Mouse (Mus musculus) frontal cortex, postnatal 14 days (tissue): ENCODE measurements around the gene Cxcl2.

Source experiments
- DNase-seq, 2 experiments: peaks; one replicate each; pipeline ENCODE4 v3.0.0; 2022; ENCODE audit warnings: low spot score in 2 of 2

Cxcl2 gene

GRCm38 (mm10) chr5:90894231-90894630, 9.4 kb upstream of the Cxcl2 start:
- no peak for DNase-seq

DNA sequence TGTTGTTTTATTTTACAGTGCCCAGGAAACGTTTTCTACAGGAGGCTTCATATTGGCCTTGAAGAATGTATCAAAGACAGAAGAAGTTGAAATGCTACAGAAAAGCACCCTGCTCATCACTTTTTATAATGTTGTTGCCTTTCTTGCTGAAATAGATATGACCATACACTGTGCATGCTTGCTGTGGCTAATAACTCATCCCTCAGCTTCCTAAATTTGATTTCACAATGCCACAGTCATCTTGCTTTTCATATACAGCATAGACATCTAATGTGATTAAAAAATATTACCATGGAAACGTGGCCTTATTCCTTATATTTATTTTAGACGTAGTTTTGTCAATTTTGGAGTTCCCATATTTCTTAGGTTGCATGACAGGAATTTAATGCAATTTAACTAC, 6.2 kb upstream of the Cxcl2 start:
- DNase-seq, result no peak

- no peak for DNase-seq
Observed at GRCm38 (mm10) chr5:90899308-90899707, 4.4 kb upstream of the Cxcl2 start.

GRCm38 (mm10) chr5:90900147-90900546, 3.5 kb upstream of the Cxcl2 start:
- no peak for DNase-seq

GRCm38 (mm10) chr5:90900688-90901087, 3.0 kb upstream of the Cxcl2 start:
- DNase-seq, result no peak

GRCm38 (mm10) chr5:90902380-90903260, 1.1 kb upstream of the Cxcl2 start:
- no peak for DNase-seq

DNA sequence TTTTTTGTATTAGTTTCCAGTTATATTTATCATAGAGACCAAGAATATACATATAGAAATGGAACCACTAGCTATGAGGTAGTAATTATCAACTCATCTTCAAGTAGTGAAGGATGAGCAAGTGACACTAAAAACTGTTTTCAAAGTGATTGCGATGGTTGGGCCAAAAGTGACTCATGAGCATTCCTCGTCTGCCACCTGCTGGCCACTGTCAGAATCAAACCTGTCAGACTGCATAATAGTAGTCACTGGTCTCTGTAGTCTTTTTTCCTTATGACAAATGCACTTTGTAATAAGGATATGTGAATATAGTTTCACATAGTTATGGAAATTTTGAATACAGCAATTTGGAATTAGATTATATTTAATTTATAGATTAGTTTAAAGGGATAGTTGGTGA, 5.3 kb downstream of the Cxcl2 start:
- peak in 1 of 2 experiments; percentile 66 for DNase-seq

DNA sequence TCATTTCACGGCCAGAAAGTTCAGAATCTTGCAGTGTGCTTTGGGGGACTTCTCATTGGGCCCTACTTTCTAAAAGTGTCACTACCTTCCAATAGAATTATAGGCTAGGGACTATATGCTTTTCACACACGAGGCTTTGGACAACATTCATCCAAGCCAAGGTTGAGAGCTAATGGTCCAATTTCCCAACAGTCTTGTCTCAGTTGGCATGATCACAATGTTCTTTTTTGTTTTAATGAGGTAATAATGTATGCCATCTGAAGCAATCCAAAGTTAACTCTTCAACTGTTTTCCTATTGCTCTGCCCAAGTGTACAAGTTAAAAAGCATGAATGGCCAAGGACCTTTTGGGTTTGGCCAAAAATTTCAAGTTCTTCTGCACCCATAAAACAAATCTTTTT, 15.8 kb downstream of the Cxcl2 start:
- no peak for DNase-seq

GRCm38 (mm10) chr5:90922958-90923357, 19.3 kb downstream of the Cxcl2 start:
- DNase-seq, result no peak

DNA sequence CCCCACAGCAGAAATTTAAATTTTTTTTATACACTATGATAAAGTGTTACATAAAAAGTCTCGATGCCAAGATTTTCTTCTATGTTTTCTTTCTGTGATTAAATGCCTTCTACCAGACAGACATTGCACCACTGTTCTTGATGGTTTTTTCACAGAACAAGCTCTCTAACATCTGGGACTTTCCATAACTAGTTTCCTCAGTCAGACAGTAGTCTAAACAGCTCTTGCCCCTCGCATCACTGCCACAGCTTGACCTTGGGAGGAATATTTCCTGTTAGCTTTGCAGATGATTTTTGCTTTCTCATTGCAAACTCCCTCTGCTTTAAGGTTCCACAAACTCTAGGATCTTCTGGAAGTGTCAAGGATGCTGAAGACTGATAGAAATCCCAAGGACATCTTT, 26.9 kb downstream of the Cxcl2 start:
- no peak for DNase-seq

DNA sequence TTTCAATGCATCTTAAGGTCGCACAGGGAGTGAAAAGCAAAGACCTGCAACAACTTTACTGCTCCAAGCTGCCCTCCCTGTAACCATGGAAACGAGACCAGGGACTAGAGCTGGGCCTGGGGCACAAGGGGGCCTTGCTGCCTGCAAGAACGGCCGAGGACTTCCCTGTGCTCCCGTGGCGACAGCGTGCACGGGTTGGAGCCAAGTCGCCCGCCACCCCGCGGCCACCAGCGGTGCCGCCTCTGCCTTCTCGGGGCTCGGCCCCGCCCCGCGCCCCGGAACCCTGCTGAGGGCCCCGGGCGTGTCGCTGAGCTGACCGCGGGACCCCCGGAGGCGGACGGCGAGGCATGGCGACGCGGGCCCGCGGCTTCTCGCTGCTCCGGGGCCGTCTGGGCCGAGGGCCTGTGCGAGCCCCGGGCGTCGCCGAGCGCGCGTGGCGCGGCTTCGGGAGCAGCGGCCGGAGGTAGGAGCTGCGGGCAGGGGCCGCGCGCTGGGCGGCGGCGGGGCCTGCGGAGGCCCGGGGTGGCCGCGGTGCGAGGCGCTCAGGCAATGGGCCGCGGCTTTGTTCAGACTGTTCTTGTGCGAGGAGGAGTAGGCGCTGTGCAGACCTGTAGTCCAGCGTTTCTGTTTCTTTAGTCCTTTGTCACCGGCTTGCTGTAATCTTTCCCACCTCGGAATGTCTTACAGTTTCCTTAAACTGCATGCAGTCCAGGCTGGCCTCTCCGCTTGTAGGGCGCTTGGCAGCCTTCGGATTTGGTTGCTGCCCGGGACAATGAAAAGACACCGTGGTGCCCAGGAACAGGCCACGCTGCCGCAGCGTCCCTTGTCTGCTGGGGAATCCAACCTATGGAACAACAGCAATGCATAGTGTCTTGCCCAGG, 27.5 kb downstream of the Cxcl2 start, which contains the start of gene Mthfd2l:
Gene Mthfd2l (plus strand): TSS at position 147 of the 881 bp plus-strand sequence.
- DNase-seq, result peak; percentile 60 to 75

DNA sequence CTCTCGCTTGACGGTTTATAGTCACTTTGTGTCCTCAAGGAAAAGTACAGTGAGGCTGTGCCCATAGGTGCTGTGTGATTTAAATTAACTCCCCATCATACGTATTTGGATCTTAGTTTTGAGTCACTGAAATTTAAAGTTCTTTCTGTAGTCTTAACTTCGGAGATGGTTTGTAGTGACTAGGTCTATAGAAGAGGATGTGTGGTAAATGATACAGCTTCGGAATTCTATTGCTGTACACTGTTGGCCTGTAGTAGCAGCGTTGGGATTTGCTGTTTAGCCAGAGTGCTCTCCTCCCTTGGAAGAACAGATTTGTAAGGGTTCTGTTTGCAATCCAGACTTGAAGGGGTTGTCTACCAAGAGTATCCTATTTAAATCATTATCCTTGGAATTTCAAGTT, 28.2 kb downstream of the Cxcl2 start:
- no peak for DNase-seq

DNA sequence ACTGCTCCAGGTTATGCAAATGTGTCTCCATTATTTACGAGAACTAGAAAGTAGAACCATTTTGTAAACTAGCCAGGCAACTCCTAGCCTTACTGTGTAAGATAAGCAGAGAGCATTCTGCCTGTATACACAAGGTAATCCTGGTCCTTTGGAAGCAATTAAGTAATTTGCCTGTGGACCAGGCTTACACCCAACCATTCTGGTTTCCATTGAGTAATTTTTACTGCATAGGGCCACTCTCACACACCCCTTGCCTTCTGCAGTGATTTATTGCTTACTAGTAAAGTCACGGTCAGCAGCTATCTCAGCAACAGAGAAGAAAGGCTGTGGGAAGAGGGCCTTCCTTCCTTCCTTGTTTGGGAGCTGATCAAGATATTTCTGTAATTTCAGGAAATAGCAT, 33.0 kb downstream of the Cxcl2 start:
- DNase-seq, result no peak

- no peak for DNase-seq
Observed at GRCm38 (mm10) chr5:90945453-90945852, 41.8 kb downstream of the Cxcl2 start.

DNA sequence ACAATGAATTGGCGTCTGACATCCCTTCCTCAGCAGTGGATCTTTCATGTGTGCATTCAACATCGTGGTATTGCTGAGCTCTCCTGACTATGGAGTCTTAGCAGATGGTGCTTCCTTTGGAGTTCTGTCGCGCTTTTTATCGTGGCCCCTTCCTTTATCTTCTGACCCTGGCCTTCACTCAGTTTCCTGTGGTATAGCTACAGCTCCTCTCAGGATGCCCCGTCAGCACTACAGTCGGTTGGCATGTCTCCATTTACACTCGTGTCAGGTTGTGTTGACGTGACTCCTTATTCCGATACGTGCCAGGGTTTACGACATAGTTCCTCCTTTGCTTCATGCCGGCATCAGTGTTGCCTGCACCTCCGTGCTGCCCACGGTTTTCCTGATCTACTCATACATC, 45.8 kb downstream of the Cxcl2 start:
- no peak for DNase-seq

GRCm38 (mm10) chr5:90951475-90951874, 47.8 kb downstream of the Cxcl2 start:
- peak in 1 of 2 experiments; percentile 22 for DNase-seq

DNA sequence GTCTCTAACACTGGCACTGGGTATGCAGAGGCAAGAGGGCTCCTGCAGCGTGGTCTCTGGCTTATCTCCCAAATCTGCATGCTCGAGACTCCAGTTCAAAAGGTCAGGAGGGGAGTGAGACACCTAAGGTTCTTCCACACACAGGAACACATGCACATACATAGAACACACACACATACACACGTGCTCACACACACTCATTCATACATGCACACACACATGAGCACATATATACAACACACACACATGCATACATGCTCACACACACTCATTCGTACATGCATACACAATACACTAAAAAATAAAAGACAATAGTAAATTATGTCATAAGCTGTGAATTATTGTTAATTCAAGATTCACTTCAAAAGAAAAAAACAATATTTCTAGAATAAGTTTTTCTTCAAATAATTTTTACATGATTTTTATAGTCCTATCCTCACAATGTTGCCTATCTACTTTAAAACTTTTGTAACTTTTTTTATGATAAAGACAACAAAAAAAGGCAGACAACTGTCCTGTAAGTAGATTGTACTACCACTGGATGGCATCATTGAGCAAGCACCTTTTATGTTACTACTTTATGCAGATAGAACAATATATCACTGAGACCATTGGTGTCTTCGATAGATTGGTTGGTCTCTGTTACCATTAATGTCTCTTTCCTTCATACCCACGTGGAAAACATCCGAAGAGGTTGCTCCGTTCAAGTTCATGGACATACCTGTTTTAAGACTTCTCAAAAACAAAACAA, 49.2 kb downstream of the Cxcl2 start:
- DNase-seq, result no peak
